Mouse (Mus musculus) embryonic facial prominence, embryonic 10.5 days (tissue): ENCODE measurements around the gene Nop9. TPM values are rescaled to one million over a fixed set of nuclear protein-coding genes. Genes with fewer than 3 reads are reported as not detected.

Experiments
- DNase-seq: peaks from one replicate; pipeline ENCODE4 v3.0.0-alpha.2; 2017; ENCODE audit warnings: low spot score
- H3K27ac ChIP-seq: fragments of 300-500 bp; sonication (generic); replicated peaks from 2 replicates; pipeline ENCODE4 v1.5.1; 2016; ENCODE audit warnings: mild to moderate bottlenecking
- H3K27me3 ChIP-seq: fragments of 300-500 bp; sonication (generic); replicated peaks from 2 replicates; pipeline ENCODE4 v1.6.1; 2016; ENCODE audit warnings: low read depth, mild to moderate bottlenecking; ENCODE audit not compliant: poor library complexity, severe bottlenecking
- H3K36me3 ChIP-seq: fragments of 300-500 bp; sonication (generic); replicated peaks from 2 replicates; pipeline ENCODE4 v1.6.1; 2016; ENCODE audit warnings: mild to moderate bottlenecking, moderate library complexity
- H3K4me1 ChIP-seq: fragments of 300-500 bp; sonication (generic); 2 replicates; pipeline ENCODE4 v1.6.1; 2016
- H3K4me3 ChIP-seq: fragments of 300-500 bp; sonication (generic); 2 replicates; pipeline ENCODE4 v1.5.1; 2016; ENCODE audit warnings: mild to moderate bottlenecking, moderate library complexity
- H3K9me3 ChIP-seq: fragments of 300-500 bp; sonication (generic); 2 replicates; pipeline ENCODE4 v1.6.1; 2016; ENCODE audit warnings: mild to moderate bottlenecking
- WGBS: fragments of 180-500 bp; shearing (Covaris S2); methylation state at CpG from one replicate; pipeline ENCODE4 v1.1.7; 2016; 5-methylcytosine and 5-hydroxymethylcytosine counted together
- polyA plus RNA-seq: library from polyadenylated mRNA; unstranded; fragments of >200 nt; fragmentation: Nextera tagmentation; extraction: Ambion mirVana; gene quantifications from 2 replicates; pipeline ENCODE4 v1.2.1, GENCODE M21; 2016

Gene Nop9
- polyA plus RNA-seq, 1 experiment from 2014 or later = 59.1 TPM

- Histone ChIP-seq H3K27ac (peak overlapping the region; percentile 78), H3K27me3 (peaks cover 70% of the 10 kb centered on the region), H3K9me3 (no peaks in the 10 kb centered on the region), H3K4me1 (peaks cover 24% of the 10 kb centered on the region), H3K36me3 (no peaks in the 10 kb centered on the region), H3K4me3 (peak overlapping the region; percentile 65)
- peak; percentile 84 for DNase-seq
- under 1% methylated on average over 77 of the region's 77 CpGs for WGBS
Measured at GRCm38 (mm10) chr14:55762001-55762821, 16.7 kb downstream of the Nop9 start.

DNA sequence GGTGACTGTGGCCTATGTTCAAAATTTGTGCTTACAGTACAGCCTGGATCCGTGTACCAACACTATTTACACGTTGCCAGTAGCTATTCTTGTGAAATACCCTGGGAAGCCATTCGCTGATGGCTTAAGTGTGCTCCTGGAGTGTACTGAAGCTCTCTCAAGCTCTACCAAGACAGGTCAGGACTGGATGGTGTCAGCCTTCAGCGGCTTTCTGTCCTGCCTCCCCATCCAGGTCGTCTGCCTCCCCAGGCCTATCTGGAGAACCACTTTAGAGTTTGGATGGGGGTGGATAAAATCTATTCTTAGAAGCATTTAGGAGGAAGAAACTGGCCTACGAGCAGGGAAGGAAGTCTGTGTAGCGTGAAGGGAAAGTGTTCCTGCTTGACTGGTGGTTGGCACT lies 17.7 kb downstream of the Nop9 start:
- peak overlapping the region; percentile 65; the same call in 1 of the 2 replicates for H3K4me3 ChIP-seq
- no peak for DNase-seq
- H3K36me3 ChIP-seq = no peaks in the 10 kb centered on the region
- WGBS = 68% methylated on average over 7 of the region's 7 CpGs
- H3K4me1 ChIP-seq = peaks cover 32% of the 10 kb centered on the region
- H3K27me3 ChIP-seq = peaks cover 80% of the 10 kb centered on the region
- H3K27ac ChIP-seq = no peak overlapping the region
- no peaks in the 10 kb centered on the region for H3K9me3 ChIP-seq

DNA sequence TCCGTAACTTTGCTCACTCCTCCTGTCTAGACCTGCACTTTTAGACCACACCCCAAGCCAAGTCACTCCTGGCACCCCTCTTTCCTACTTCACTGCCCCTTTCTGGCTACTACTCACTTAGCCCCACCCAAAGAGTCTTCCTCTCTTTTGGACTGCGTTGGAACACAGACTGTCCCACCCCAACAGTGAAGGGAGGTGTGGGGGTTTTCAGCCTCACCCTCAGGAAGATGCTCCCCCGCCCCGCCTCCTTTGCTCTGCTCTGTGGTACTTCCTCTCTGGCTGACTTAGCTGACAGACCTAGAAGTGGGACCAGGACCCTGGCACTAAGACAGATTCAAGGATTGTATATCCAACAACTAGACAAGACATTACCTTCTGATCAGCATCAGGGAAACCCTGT lies 20.2 kb downstream of the Nop9 start, which contains the start of gene Ltb4r1:
Gene Ltb4r1, plus strand, starts transcription at position 267 of the 400 bp plus-strand sequence.
- H3K4me3 ChIP-seq = no peak within 1 kb of the TSS
- WGBS = 73% methylated on average over 4 of the region's 4 CpGs
- no peak for DNase-seq
- no peak within 1 kb of the TSS for H3K27ac ChIP-seq
- H3K4me1 ChIP-seq = peaks cover 29% of the 10 kb centered on the region
- peaks cover 99% of the 10 kb centered on the region for H3K27me3 ChIP-seq
- no peaks in the 10 kb centered on the region for H3K9me3 ChIP-seq
- no peaks in the 10 kb centered on the region for H3K36me3 ChIP-seq

GRCm38 (mm10) chr14:55767519-55768414 lies 22.3 kb downstream of the Nop9 start:
- peaks cover 15% of the 10 kb centered on the region for H3K4me1 ChIP-seq
- 14% methylated on average over 52 of the region's 52 CpGs for WGBS
- H3K36me3 ChIP-seq = no peaks in the 10 kb centered on the region
- peak overlapping the region; percentile 76 for H3K27ac ChIP-seq
- no peaks in the 10 kb centered on the region for H3K9me3 ChIP-seq
- peak; percentile 82 for DNase-seq
- peak overlapping the region; percentile 59 for H3K4me3 ChIP-seq
- H3K27me3 ChIP-seq = peaks cover 93% of the 10 kb centered on the region

- Histone ChIP-seq H3K4me1 (peaks cover 14% of the 10 kb centered on the region), H3K4me3 (no peak overlapping the region), H3K27ac (no peak overlapping the region), H3K27me3 (peaks cover 90% of the 10 kb centered on the region), H3K9me3 (no peaks in the 10 kb centered on the region), H3K36me3 (no peaks in the 10 kb centered on the region)
- DNase-seq = no peak
- WGBS = 88% methylated on average over 6 of the region's 6 CpGs
Measured at GRCm38 (mm10) chr14:55768555-55768954, 23.1 kb downstream of the Nop9 start.

- 74% methylated on average over 16 of the region's 16 CpGs for WGBS
- Histone ChIP-seq H3K36me3 (no peaks in the 10 kb centered on the region), H3K27ac (no peak overlapping the region), H3K4me1 (peaks cover 14% of the 10 kb centered on the region), H3K9me3 (no peaks in the 10 kb centered on the region), H3K27me3 (peaks cover 87% of the 10 kb centered on the region), H3K4me3 (no peak overlapping the region)
- no peak for DNase-seq
Measured at GRCm38 (mm10) chr14:55769087-55769703, 23.7 kb downstream of the Nop9 start.

DNA sequence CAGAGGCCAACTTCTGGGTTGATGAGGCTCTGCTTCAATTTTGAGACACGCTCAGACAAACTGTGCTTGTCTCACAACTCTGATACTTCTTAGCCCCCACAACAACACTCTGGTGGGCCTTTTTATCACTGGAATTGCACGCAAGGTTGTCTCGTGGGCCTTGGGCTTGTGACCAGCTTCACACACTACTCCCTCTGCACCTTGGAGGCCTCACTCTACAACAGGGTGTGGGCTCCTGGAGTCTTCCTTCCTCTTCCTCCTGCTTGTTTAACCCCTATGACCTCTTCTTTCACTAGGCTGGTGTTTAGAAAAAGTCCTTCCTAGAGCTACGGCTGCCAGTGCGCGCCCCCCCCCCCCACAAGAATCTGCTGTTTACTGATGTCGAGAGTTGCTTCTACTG lies 31.2 kb downstream of the Nop9 start:
- no peak overlapping the region for H3K27ac ChIP-seq
- H3K4me3 ChIP-seq = no peak overlapping the region
- peaks cover 27% of the 10 kb centered on the region for H3K4me1 ChIP-seq
- peaks cover 44% of the 10 kb centered on the region for H3K27me3 ChIP-seq
- peaks cover 17% of the 10 kb centered on the region for H3K36me3 ChIP-seq
- DNase-seq = no peak
- WGBS = 54% methylated on average over 7 of the region's 7 CpGs
- H3K9me3 ChIP-seq = no peaks in the 10 kb centered on the region

DNA sequence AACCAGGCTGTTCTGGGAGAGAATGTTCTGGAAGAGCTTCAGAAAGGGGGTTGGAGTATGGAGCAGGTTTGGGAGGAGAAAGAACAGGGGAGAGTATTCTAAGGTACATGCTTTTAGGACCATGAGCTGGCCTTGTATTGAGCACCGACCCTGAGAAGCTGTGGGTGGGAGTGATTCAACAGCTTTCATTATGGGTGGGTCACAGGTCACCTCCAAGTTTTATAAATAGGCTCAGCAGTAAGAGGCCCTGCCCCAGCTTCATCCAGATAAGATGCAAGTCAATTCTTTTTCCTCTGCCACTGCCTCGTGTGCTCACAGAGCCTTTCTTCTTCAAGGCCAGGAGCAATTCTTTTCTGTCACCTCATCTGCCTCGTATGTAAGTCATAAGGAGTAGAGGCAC lies 31.7 kb downstream of the Nop9 start:
- H3K27me3 ChIP-seq = peaks cover 45% of the 10 kb centered on the region
- peaks cover 17% of the 10 kb centered on the region for H3K36me3 ChIP-seq
- no peak overlapping the region for H3K4me3 ChIP-seq
- H3K27ac ChIP-seq = no peak overlapping the region
- no peak for DNase-seq
- 51% methylated on average over 3 of the region's 3 CpGs for WGBS
- no peaks in the 10 kb centered on the region for H3K9me3 ChIP-seq
- H3K4me1 ChIP-seq = peaks cover 31% of the 10 kb centered on the region

GRCm38 (mm10) chr14:55777806-55778205 lies 32.3 kb downstream of the Nop9 start:
- WGBS = 90% methylated on average over 11 of the region's 11 CpGs

DNA sequence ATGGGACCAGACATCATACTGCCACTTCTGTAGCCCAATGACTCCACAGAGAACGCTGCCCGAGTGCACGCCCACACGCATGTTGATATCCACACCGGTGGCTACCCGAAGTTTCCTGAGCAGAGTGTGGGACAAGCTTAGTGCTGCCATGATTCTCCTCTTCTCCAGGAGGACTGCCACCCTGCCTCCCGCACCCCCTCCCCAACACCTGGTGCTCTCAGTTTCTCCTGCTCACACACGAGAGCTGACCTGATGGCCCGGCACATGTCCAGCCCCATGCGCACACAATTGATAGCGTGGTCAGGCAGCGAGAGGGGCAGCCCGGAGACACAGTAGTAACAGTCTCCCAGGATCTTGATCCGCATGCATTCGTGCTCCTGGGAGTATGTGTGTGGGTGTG lies 33.2 kb downstream of the Nop9 start:
- 91% methylated on average over 15 of the region's 15 CpGs for WGBS
- DNase-seq = no peak
- H3K27me3 ChIP-seq = peaks cover 50% of the 10 kb centered on the region

More at GRCm38 (mm10) chr14:55777806-55778205, 32.3 kb downstream of the Nop9 start:
- H3K27me3 ChIP-seq = peaks cover 47% of the 10 kb centered on the region
- H3K36me3 ChIP-seq = peaks cover 17% of the 10 kb centered on the region
- peaks cover 38% of the 10 kb centered on the region for H3K4me1 ChIP-seq
- H3K4me3 ChIP-seq = no peak overlapping the region
- no peaks in the 10 kb centered on the region for H3K9me3 ChIP-seq
- DNase-seq = no peak
- no peak overlapping the region for H3K27ac ChIP-seq

GRCm38 (mm10) chr14:55779656-55780055 lies 34.2 kb downstream of the Nop9 start:
- Histone ChIP-seq H3K4me1 (peaks cover 54% of the 10 kb centered on the region), H3K27ac (no peak overlapping the region), H3K36me3 (peaks cover 17% of the 10 kb centered on the region), H3K27me3 (peaks cover 57% of the 10 kb centered on the region), H3K4me3 (no peak overlapping the region), H3K9me3 (no peaks in the 10 kb centered on the region)
- WGBS = 63% methylated on average over 16 of the region's 16 CpGs
- no peak for DNase-seq

More for the DNA sequence above, 33.2 kb downstream of the Nop9 start:
- Histone ChIP-seq H3K4me1 (peaks cover 46% of the 10 kb centered on the region), H3K27ac (no peak overlapping the region), H3K9me3 (no peaks in the 10 kb centered on the region), H3K4me3 (no peak overlapping the region), H3K36me3 (peaks cover 17% of the 10 kb centered on the region)

DNA sequence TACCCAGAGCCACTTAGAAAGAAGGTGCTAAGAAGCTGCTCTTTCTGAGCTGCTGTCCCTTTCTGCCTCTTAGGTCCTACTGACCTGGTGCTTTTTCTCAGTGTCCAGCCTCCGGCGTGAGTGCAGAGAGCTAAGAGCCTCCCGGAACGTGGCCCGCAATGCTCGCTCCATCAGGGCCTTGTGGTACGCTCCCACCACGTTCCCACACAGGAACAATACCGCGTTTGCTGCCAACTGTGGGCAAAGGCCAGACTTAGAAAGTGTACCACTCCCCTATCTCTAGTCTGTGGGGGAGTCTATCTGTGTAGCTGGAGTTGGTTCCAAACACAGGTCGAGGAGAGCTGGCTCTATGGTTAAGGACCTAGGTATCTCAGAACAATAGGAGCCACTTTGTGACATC lies 35.2 kb downstream of the Nop9 start:
- Histone ChIP-seq H3K36me3 (peaks cover 13% of the 10 kb centered on the region), H3K4me3 (peak overlapping the region; percentile 41; the same call in 1 of the 2 replicates), H3K4me1 (peaks cover 54% of the 10 kb centered on the region), H3K27ac (0 out of 2 replicates have a peak overlapping the region, but pooled peaks have one; percentile 45), H3K9me3 (no peaks in the 10 kb centered on the region), H3K27me3 (peaks cover 62% of the 10 kb centered on the region)
- no peak for DNase-seq
- WGBS = 83% methylated on average over 11 of the region's 11 CpGs
